Mouse (Mus musculus) MEL (cell line): ENCODE measurements around the gene Lamp1. TPM values are rescaled to one million over a fixed set of nuclear protein-coding genes. Genes with fewer than 3 reads are reported as not detected.

ENCODE experiments used
- DNase-seq: peaks from one replicate; pipeline ENCODE4 v3.0.0; 2011; ENCODE audit warnings: low read depth, low spot score
- H3K27ac ChIP-seq: 2 replicates; pipeline ENCODE4 v1.5.1; 2012; ENCODE audit warnings: low read depth, mild to moderate bottlenecking, control low read depth, low read length, moderate library complexity; ENCODE audit not compliant: control insufficient read depth
- H3K27me3 ChIP-seq, 2 experiments: fragments of 150-350 bp in 1 of 2; sonication (generic) in 1 of 2; 2 replicates each; pipeline ENCODE4 v1.6.1; 2012; ENCODE audit warnings: low read length in 2 of 2, mild to moderate bottlenecking in 2 of 2, improper control_type of control experiment in 1 of 2, moderate library complexity in 1 of 2; ENCODE audit not compliant: insufficient read depth in 2 of 2, control insufficient read depth in 1 of 2
- H3K36me3 ChIP-seq, 2 experiments: 2 replicates each; pipeline ENCODE4 v1.6.1; 2012 to 2014; ENCODE audit warnings: low read length in 2 of 2, improper control_type of control experiment in 1 of 2, inconsistent platforms in 1 of 2, mild to moderate bottlenecking in 1 of 2; ENCODE audit not compliant: insufficient read depth in 2 of 2, control insufficient read depth in 1 of 2
- H3K4me1 ChIP-seq, 2 experiments: fragments of 150-350 bp in 1 of 2; sonication (generic) in 1 of 2; 2 replicates each; pipeline ENCODE4 v1.6.1; 2012; ENCODE audit warnings: low read length in 2 of 2, improper control_type of control experiment in 1 of 2, mild to moderate bottlenecking in 1 of 2; ENCODE audit not compliant: insufficient read depth in 2 of 2, control insufficient read depth in 1 of 2
- H3K4me3 ChIP-seq, 2 experiments: fragments of 150-350 bp in 1 of 2; sonication (generic) in 1 of 2; 2 replicates each; pipeline ENCODE4 v1.5.1; 2012; ENCODE audit warnings: low read depth in 2 of 2, low read length in 2 of 2, mild to moderate bottlenecking in 2 of 2, moderate library complexity in 2 of 2, control low read depth in 1 of 2, improper control_type of control experiment in 1 of 2; ENCODE audit not compliant: control insufficient read depth in 1 of 2, insufficient read depth in 1 of 2
- H3K79me2 ChIP-seq: 2 replicates; pipeline ENCODE4 v1.6.1; 2012; ENCODE audit warnings: mild to moderate bottlenecking, low read length, moderate library complexity; ENCODE audit not compliant: control insufficient read depth, poor library complexity, insufficient read depth
- H3K9ac ChIP-seq: 2 replicates; pipeline ENCODE4 v1.6.1; 2012; ENCODE audit warnings: low read depth, mild to moderate bottlenecking, control low read depth, low read length, moderate library complexity; ENCODE audit not compliant: control insufficient read depth, poor library complexity, severe bottlenecking
- H3K9me3 ChIP-seq: fragments of 150-350 bp; sonication (generic); replicated peaks from 2 replicates; pipeline ENCODE4 v1.6.1; 2012; ENCODE audit warnings: mild to moderate bottlenecking, low read length, improper control_type of control experiment, moderate library complexity; ENCODE audit not compliant: insufficient read depth
- BHLHE40 ChIP-seq: IDR thresholded peaks from 2 replicates; pipeline ENCODE4 v1.6.1; 2012; ENCODE audit warnings: low read depth, mild to moderate bottlenecking, inconsistent platforms, low read length, improper control_type of control experiment, borderline replicate concordance
- CTCF ChIP-seq, 3 experiments: IDR thresholded peaks in 2 of 3; conservative IDR thresholded peaks in 1 of 3; 2 replicates each; pipeline ENCODE4 v1.5.1; 2011 to 2012; ENCODE audit warnings: low read length in 3 of 3, low read depth in 2 of 3, mild to moderate bottlenecking in 2 of 3, improper control_type of control experiment in 1 of 3, inconsistent platforms in 1 of 3, mixed read lengths in 1 of 3, moderate library complexity in 1 of 3; ENCODE audit not compliant: control insufficient read depth in 1 of 3, insufficient read depth in 1 of 3, poor library complexity in 1 of 3, severe bottlenecking in 1 of 3
- EP300 ChIP-seq, 2 experiments: IDR thresholded peaks; 2 replicates each; pipeline ENCODE4 v1.6.1; 2011; ENCODE audit warnings: improper control_type of control experiment in 2 of 2, low read length in 2 of 2, low read depth in 1 of 2, mild to moderate bottlenecking in 1 of 2
- ETS1 ChIP-seq: IDR thresholded peaks from 2 replicates; pipeline ENCODE4 v1.6.1; 2012; ENCODE audit warnings: low read depth, mild to moderate bottlenecking, inconsistent platforms, low read length, improper control_type of control experiment, moderate library complexity
- HCFC1 ChIP-seq: IDR thresholded peaks from 2 replicates; pipeline ENCODE4 v1.6.1; 2012; ENCODE audit warnings: low read depth, mild to moderate bottlenecking, inconsistent platforms, low read length, improper control_type of control experiment, moderate library complexity
- MAFK ChIP-seq: IDR thresholded peaks from 2 replicates; pipeline ENCODE4 v1.6.1; 2011; ENCODE audit warnings: low read depth, mild to moderate bottlenecking, low read length, improper control_type of control experiment, borderline replicate concordance
- MAX ChIP-seq: IDR thresholded peaks from 2 replicates; pipeline ENCODE4 v1.6.1; 2011; ENCODE audit warnings: low read length, improper control_type of control experiment
- MXI1 ChIP-seq: IDR thresholded peaks from 2 replicates; pipeline ENCODE4 v1.6.1; 2011; ENCODE audit warnings: mild to moderate bottlenecking, low read depth, low read length, improper control_type of control experiment
- NELFE ChIP-seq: IDR thresholded peaks from 2 replicates; pipeline ENCODE4 v1.6.1; 2011; ENCODE audit warnings: low read depth, low read length, improper control_type of control experiment
- NRF1 ChIP-seq: IDR thresholded peaks from 2 replicates; pipeline ENCODE4 v1.6.1; 2014; ENCODE audit warnings: low read depth, mild to moderate bottlenecking, inconsistent platforms, low read length, improper control_type of control experiment, moderate library complexity; ENCODE audit not compliant: poor library complexity, insufficient read depth, severe bottlenecking
- POLR2A ChIP-seq, 2 experiments: IDR thresholded peaks; 2 replicates each; pipeline ENCODE4 v1.6.1; 2011 to 2012; ENCODE audit warnings: low read length in 2 of 2, mild to moderate bottlenecking in 2 of 2, control low read depth in 1 of 2, improper control_type of control experiment in 1 of 2, low read depth in 1 of 2, moderate library complexity in 1 of 2; ENCODE audit not compliant: control insufficient read depth in 1 of 2, insufficient read depth in 1 of 2, poor library complexity in 1 of 2
- POLR2AphosphoS2 ChIP-seq: IDR thresholded peaks from 2 replicates; pipeline ENCODE4 v1.6.1; 2011; ENCODE audit warnings: low read length, improper control_type of control experiment
- RAD21 ChIP-seq: IDR thresholded peaks from 2 replicates; pipeline ENCODE4 v1.6.1; 2011; ENCODE audit warnings: mild to moderate bottlenecking, low read depth, low read length, improper control_type of control experiment
- RCOR1 ChIP-seq: IDR thresholded peaks from 2 replicates; pipeline ENCODE4 v1.6.1; 2012; ENCODE audit warnings: low read depth, mild to moderate bottlenecking, inconsistent platforms, low read length, improper control_type of control experiment
- SIN3A ChIP-seq: IDR thresholded peaks from 2 replicates; pipeline ENCODE4 v1.6.1; 2012; ENCODE audit warnings: low read length, improper control_type of control experiment, inconsistent platforms
- SMC3 ChIP-seq: IDR thresholded peaks from 2 replicates; pipeline ENCODE4 v1.6.1; 2011; ENCODE audit warnings: low read depth, low read length, improper control_type of control experiment
- TCF12 ChIP-seq: IDR thresholded peaks from 2 replicates; pipeline ENCODE4 v1.6.1; 2014; ENCODE audit warnings: low read depth, mild to moderate bottlenecking, inconsistent platforms, low read length, improper control_type of control experiment, moderate library complexity
- UBTF ChIP-seq: IDR thresholded peaks from 2 replicates; pipeline ENCODE4 v1.6.1; 2012; ENCODE audit warnings: low read depth, mild to moderate bottlenecking, inconsistent platforms, low read length, improper control_type of control experiment, moderate library complexity, borderline replicate concordance; ENCODE audit not compliant: insufficient read depth
- ZMIZ1 ChIP-seq: IDR thresholded peaks from 2 replicates; pipeline ENCODE4 v1.6.1; 2012; ENCODE audit warnings: low read depth, mild to moderate bottlenecking, inconsistent platforms, low read length, improper control_type of control experiment, moderate library complexity
- polyA plus RNA-seq, 2 experiments: library from polyadenylated mRNA; stranded (reverse) in 1 of 2; unstranded in 1 of 2; fragments of >175 nt in 1 of 2; fragments of >200 nt in 1 of 2; gene quantifications; 2 replicates each; pipeline versions ENCODE4 v1.2.1 to v1.2.4; 2012; ENCODE audit warnings: low replicate concordance in 2 of 2, low read depth in 1 of 2; ENCODE audit not compliant: insufficient read length in 2 of 2, insufficient read depth in 1 of 2, missing spikeins in 1 of 2
- total RNA-seq: library from RNA; depleted of rRNA; stranded (reverse); fragments of 300-350 nt; gene quantifications from 2 replicates; pipeline ENCODE4 v1.2.3, GENCODE M21; 2012

Lamp1 gene
- total and polyA plus RNA-seq, 3 experiments: 109 to 233 (median 191) TPM

- Histone ChIP-seq H3K36me3 (peaks cover 0 to 24% of the 10 kb centered on the region in 2 experiments; a peak in 2 of 4 replicates), H3K4me1 (peaks cover 7 to 32% of the 10 kb centered on the region in 2 experiments), H3K27me3 (no peaks in the 10 kb centered on the region), H3K79me2 (peaks cover 1% of the 10 kb centered on the region; the same call in 1 of the 2 replicates), H3K27ac (peak within 1 kb of the TSS; percentile 18; the same call in 1 of the 2 replicates), H3K9ac (peak within 1 kb of the TSS; percentile 77), H3K9me3 (no peaks in the 10 kb centered on the region), H3K4me3 (peak within 1 kb of the TSS; percentile 72 to 96)
- TF ChIP-seq SIN3A (peak; percentile 50; the same call in 1 of the 2 replicates), CTCF (IDR thresholded peaks at IDR 0.05 in 2 of 3, conservative IDR thresholded peaks at IDR 0.05 in 1 of 3; ENCODE audit: control insufficient read depth in 1 of 3, insufficient read depth in 1 of 3, low read depth in 2 of 3, low read length in 3 of 3, poor library complexity in 1 of 3, severe bottlenecking in 1 of 3) (no peak), UBTF (no peak), MXI1 (peak; percentile 53), RAD21 (no peak), HCFC1 (0 out of 2 replicates have a peak, but pooled peaks have one; percentile 22), ZMIZ1 (peak; percentile 42; the same call in 1 of the 2 replicates), NELFE (peak; percentile 54; the same call in 1 of the 2 replicates), RCOR1 (0 out of 2 replicates have a peak, but pooled peaks have one; percentile 5), POLR2A (IDR thresholded peaks at IDR 0.05; ENCODE audit: control insufficient read depth in 1 of 2, insufficient read depth in 1 of 2, low read depth in 1 of 2, low read length in 2 of 2, poor library complexity in 1 of 2) (peak; percentile 56 to 87; a peak in 3 of 4 replicates)
- DNase-seq: peak; percentile 62
Observed at GRCm38 (mm10) chr8:13200301-13201012, 41.5 kb downstream of the Lamp1 start, which contains the start of gene Grtp1. Gene Grtp1 (minus strand): TSS chr8:13200620.

GRCm38 (mm10) chr8:13201013-13201334, 42.0 kb downstream of the Lamp1 start:
- H3K79me2 ChIP-seq: peaks cover 1% of the 10 kb centered on the region; the same call in 1 of the 2 replicates
- no peaks in the 10 kb centered on the region for H3K27me3 ChIP-seq
- peak overlapping the region; percentile 70 to 96 for H3K4me3 ChIP-seq
- H3K27ac ChIP-seq: peak overlapping the region; percentile 18; the same call in 1 of the 2 replicates
- H3K36me3 ChIP-seq: peaks cover 0 to 24% of the 10 kb centered on the region in 2 experiments; a peak in 2 of 4 replicates
- H3K4me1 ChIP-seq: peaks cover 7 to 32% of the 10 kb centered on the region in 2 experiments
- TF ChIP-seq BHLHE40 (no peak), MAFK (no peak), TCF12 (no peak), ETS1 (0 out of 2 replicates have a peak, but pooled peaks have one; percentile 8), MAX (peak; percentile 29; the same call in 1 of the 2 replicates), UBTF (peak; percentile 77; the same call in 1 of the 2 replicates), CTCF (IDR thresholded peaks at IDR 0.05 in 2 of 3, conservative IDR thresholded peaks at IDR 0.05 in 1 of 3; ENCODE audit: control insufficient read depth in 1 of 3, insufficient read depth in 1 of 3, low read depth in 2 of 3, low read length in 3 of 3, poor library complexity in 1 of 3, severe bottlenecking in 1 of 3) (no peak), POLR2AphosphoS2 (no peak), EP300 (IDR thresholded peaks at IDR 0.05; ENCODE audit: low read depth in 1 of 2, low read length in 2 of 2) (no peak), MXI1 (peak; percentile 8; the same call in 1 of the 2 replicates), SMC3 (no peak), NRF1 (no peak)
- TF ChIP-seq, all 39 proteins: peak for 4
- peak overlapping the region; percentile 71 for H3K9ac ChIP-seq
- H3K9me3 ChIP-seq: no peaks in the 10 kb centered on the region
- DNase-seq: peak; percentile 77
